Mouse (Mus musculus) liver, embryonic 13.5 days (tissue): ENCODE measurements around the gene Enpep. TPM values are rescaled to one million over a fixed set of nuclear protein-coding genes. Genes with fewer than 3 reads are reported as not detected.

Experiments
- ATAC-seq: fragments of 200-750 bp; cut with Nextera tagmentation; 2 replicates; pipeline ENCODE4 v1.8.0; 2017; ENCODE audit warnings: low read depth, mild to moderate bottlenecking, moderate number of reproducible peaks, moderate library complexity
- DNase-seq: peaks from one replicate; pipeline ENCODE4 v3.0.0; 2022
- H3K27ac ChIP-seq: fragments of 300-500 bp; sonication (generic); 2 replicates; pipeline ENCODE4 v1.5.1; 2015; ENCODE audit warnings: moderate library complexity, mild to moderate bottlenecking, inconsistent platforms
- H3K27me3 ChIP-seq: fragments of 300-500 bp; sonication (generic); 2 replicates; pipeline ENCODE4 v1.6.1; 2015; ENCODE audit warnings: mild to moderate bottlenecking, inconsistent platforms
- H3K36me3 ChIP-seq: fragments of 300-500 bp; sonication (generic); 2 replicates; pipeline ENCODE4 v1.6.1; 2015; ENCODE audit warnings: mild to moderate bottlenecking, inconsistent platforms
- H3K4me1 ChIP-seq: fragments of 300-500 bp; sonication (generic); replicated peaks from 2 replicates; pipeline ENCODE4 v1.6.1; 2015; ENCODE audit warnings: inconsistent platforms
- H3K4me2 ChIP-seq: fragments of 300-500 bp; sonication (generic); 2 replicates; pipeline ENCODE4 v1.6.1; 2015; ENCODE audit warnings: inconsistent platforms, mild to moderate bottlenecking, moderate library complexity
- H3K4me3 ChIP-seq: fragments of 300-500 bp; sonication (generic); replicated peaks from 2 replicates; pipeline ENCODE4 v1.5.1; 2015; ENCODE audit warnings: mild to moderate bottlenecking, inconsistent platforms
- H3K9ac ChIP-seq: fragments of 300-500 bp; sonication (generic); 2 replicates; pipeline ENCODE4 v1.6.1; 2015; ENCODE audit warnings: mild to moderate bottlenecking, inconsistent platforms
- H3K9me3 ChIP-seq: fragments of 300-500 bp; sonication (generic); replicated peaks from 2 replicates; pipeline ENCODE4 v1.6.1; 2016; ENCODE audit warnings: inconsistent platforms
- WGBS: fragments of 180-500 bp; shearing (Covaris S2); methylation state at CpG from one replicate; pipeline ENCODE4 v1.1.7; 2015; ENCODE audit not compliant: insufficient replicate concordance; 5-methylcytosine and 5-hydroxymethylcytosine counted together
- polyA plus RNA-seq: library from polyadenylated mRNA; unstranded; fragments of >200 nt; fragmentation: Nextera tagmentation; extraction: Ambion mirVana; gene quantifications from 2 replicates; pipeline ENCODE4 v1.2.1, GENCODE M21; 2015

The Enpep gene
- polyA plus RNA-seq, 1 experiment from 2014 or later: 2.4 TPM

DNA sequence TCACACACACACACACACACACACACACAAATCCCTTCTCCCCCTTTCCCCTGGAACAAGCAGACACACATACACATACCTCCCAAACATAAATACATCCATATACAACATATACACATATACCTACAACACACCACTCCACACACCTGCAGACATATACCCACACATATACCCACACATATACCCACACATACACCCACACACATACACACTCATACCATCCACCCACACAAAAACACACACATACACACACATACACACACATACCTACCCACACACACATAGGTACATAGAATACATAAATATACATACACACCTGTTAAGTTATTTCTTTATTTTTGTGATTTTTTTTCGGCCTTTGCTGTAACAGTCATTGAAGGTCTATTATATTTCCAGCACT lies 94.5 kb downstream of the Enpep start:
- ATAC-seq: no peak
- no peak overlapping the region for H3K4me3 ChIP-seq
- H3K27ac ChIP-seq: no peak overlapping the region
- DNase-seq: no peak
- no peaks in the 10 kb centered on the region for H3K27me3 ChIP-seq
- H3K4me1 ChIP-seq: no peaks in the 10 kb centered on the region
- no peak overlapping the region for H3K4me2 ChIP-seq
- no peaks in the 10 kb centered on the region for H3K36me3 ChIP-seq
- no peak overlapping the region for H3K9ac ChIP-seq
- WGBS: 57% methylated on average over 1 of the region's 1 CpGs
- H3K9me3 ChIP-seq: no peaks in the 10 kb centered on the region

DNA sequence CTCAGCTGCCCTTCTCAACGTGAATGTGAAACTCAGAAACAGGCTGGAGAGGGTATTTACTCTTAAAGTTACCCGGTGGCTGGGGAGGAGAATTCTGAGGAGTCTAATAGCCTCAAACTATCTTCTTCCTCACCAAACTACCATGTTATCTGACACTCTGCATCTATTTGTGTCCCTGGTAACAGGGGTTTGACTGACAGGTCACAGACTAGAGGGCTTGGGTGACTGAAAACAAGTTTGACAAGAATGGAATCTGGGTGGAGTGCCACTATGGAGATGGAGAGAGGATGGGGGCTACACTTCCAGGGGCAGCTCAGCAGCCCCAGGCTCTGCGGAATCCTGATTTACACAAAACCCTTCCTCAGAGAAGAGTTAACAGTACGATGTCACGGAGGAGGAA lies 105.2 kb downstream of the Enpep start:
- H3K9me3 ChIP-seq: no peaks in the 10 kb centered on the region
- ATAC-seq: no peak
- H3K9ac ChIP-seq: no peak overlapping the region
- no peaks in the 10 kb centered on the region for H3K4me1 ChIP-seq
- DNase-seq: no peak
- H3K4me2 ChIP-seq: no peak overlapping the region
- 15% methylated on average over 5 of the region's 5 CpGs for WGBS
- H3K27ac ChIP-seq: no peak overlapping the region
- no peaks in the 10 kb centered on the region for H3K36me3 ChIP-seq
- no peak overlapping the region for H3K4me3 ChIP-seq
- H3K27me3 ChIP-seq: peaks cover 66% of the 10 kb centered on the region

DNA sequence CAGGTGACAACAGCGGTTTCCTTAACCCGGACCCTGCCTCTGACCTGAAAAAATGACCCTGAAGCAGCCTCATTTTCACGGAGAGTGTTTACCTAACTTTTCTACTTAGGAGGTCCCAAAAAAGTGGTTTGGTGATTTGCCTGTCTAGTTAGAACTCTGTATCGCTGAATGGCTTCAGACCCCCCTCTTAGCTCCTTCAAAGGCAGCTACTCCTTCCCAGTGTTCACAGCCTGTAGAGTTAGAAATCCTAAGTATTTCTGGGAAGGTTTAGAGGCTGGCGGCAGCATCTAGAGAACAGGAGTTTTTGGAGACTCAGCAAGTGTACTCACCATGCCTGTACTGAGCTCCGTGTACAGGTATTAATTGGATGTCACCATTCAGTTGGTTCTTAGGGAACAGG lies 105.8 kb downstream of the Enpep start:
- Histone ChIP-seq H3K27me3 (peaks cover 72% of the 10 kb centered on the region), H3K4me2 (no peak overlapping the region), H3K4me1 (no peaks in the 10 kb centered on the region), H3K9me3 (no peaks in the 10 kb centered on the region), H3K27ac (no peak overlapping the region), H3K36me3 (no peaks in the 10 kb centered on the region), H3K9ac (no peak overlapping the region), H3K4me3 (no peak overlapping the region)
- WGBS: 3% methylated on average over 6 of the region's 6 CpGs
- DNase-seq: no peak
- no peak for ATAC-seq

DNA sequence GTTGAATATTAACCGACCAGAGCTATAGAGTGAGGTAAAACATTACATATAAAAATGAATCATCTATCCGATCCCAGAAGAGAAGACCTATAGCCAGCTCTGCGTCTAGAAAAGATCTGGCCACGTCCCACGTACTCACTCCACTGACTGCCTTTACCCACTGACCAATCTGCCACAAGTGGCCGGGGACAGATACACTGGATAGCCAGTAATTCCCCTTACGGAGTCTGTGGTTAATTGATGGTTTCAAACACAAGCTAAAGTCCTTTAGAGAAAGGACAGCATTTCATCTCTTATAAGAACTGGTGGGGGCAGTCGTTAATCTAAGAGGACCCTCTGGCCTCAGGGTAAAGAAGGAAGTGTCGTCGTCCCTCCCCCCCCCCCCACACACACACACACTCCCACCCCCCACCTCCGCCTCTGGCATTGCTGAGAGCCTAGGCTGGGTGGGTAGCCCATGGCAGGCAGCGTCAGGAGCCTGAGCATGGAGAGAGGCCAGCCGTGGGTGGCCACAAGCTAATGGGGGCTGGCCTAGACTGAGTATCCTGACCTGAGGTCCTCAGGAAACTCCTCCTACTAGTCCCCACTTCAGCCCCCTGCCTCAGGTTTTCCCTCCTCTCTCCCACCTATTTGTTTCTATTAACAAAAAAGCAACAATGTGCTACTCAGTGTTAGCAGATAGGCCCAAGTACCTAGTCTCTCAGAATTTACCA lies 106.8 kb downstream of the Enpep start:
- H3K27ac ChIP-seq: no peak overlapping the region
- H3K4me3 ChIP-seq: no peak overlapping the region
- no peaks in the 10 kb centered on the region for H3K4me1 ChIP-seq
- peaks cover 82% of the 10 kb centered on the region for H3K27me3 ChIP-seq
- H3K4me2 ChIP-seq: no peak overlapping the region
- no peaks in the 10 kb centered on the region for H3K36me3 ChIP-seq
- H3K9ac ChIP-seq: no peak overlapping the region
- 1% methylated on average over 12 of the region's 13 CpGs for WGBS
- DNase-seq (no peak), ATAC-seq (no peak)
- no peaks in the 10 kb centered on the region for H3K9me3 ChIP-seq

DNA sequence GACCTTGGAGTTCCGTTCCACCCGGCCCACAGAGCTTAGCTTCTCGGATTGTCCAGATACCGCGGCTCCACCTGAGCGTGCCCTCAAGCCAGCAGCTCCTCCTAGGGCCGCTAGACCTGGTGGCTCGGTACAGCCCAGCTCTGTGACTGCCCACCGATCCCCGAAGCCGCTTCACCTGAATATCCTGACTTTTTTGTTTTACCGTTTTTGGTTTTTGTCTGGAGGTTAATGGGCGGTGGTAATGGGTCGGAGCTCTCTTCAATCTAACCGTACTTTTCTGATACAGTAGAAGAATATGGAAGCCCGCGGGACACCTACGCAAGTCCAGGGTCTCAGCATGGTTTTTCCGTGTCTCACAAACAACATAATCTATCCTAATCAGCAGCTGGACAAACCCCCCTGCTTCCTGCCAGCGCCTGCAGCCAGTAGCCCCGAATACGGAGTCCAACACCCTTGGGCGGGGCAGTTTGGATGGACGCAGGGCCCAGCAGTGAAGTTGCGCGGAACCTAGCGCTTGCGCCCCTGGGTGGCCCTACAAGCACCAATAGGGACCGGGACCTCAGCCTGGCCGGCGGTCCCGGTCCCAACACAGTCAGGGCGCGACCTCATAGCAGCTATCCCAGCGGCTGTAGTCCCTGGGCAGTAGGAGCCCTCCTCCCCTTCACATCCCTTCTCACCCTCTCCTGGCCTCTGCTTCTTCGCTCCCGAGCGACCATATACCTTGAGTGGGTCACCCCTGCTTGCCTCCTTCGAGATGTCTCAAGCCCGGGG lies 107.5 kb downstream of the Enpep start:
- Histone ChIP-seq H3K9ac (no peak overlapping the region), H3K4me2 (0 out of 2 replicates have a peak overlapping the region, but pooled peaks have one; percentile 12), H3K27ac (no peak overlapping the region), H3K4me1 (no peaks in the 10 kb centered on the region), H3K27me3 (peaks cover 89% of the 10 kb centered on the region), H3K36me3 (no peaks in the 10 kb centered on the region), H3K4me3 (no peak overlapping the region), H3K9me3 (no peaks in the 10 kb centered on the region)
- ATAC-seq (no peak), DNase-seq (no peak)
- WGBS: 2% methylated on average over 40 of the region's 40 CpGs

DNA sequence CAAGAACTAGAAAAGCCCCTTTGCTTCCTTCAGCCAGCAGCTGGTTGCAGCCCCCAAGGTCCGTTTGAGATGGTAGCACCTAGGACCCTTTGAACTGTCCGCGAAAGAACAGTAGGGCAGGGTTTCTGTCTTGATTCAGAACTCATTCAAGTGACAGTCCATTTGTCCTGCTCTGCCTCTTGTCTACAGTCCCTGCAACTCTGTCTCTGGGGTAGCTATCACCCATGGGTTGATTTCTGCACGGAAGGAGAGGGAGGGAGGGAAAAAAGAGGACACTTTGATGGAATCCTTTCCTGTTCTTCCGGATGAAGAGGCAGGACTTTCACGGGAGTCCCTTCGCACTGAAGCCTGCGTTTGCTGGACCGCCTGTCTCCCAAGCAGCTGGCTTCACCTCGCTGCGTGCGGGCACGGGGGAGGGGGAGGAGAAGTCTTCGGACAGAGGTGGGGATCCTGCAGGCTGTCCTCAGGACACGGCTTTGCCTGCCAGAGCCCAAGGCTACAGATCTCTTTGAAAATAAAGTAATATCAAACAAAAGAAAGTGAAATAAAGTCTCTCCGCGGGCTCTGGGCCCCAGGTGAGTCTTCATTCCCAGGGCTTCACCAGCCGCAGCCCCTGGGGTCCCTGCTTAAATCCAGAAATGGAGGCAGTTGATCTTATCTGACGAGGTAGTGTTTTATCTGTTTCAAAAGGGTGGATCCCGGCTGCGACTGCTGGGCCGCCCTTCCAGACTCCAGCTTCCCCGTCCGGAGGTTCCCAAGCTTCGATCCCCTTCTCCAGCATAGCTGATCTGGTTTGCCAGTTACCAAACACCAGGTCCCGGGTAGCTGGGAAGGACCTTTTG lies 108.3 kb downstream of the Enpep start:
- DNase-seq (no peak), ATAC-seq (no peak)
- no peak overlapping the region for H3K9ac ChIP-seq
- H3K4me3 ChIP-seq: peak overlapping the region; percentile 15; the same call in 1 of the 2 replicates
- no peaks in the 10 kb centered on the region for H3K9me3 ChIP-seq
- 3% methylated on average over 26 of the region's 26 CpGs for WGBS
- H3K27me3 ChIP-seq: peaks cover 97% of the 10 kb centered on the region
- H3K36me3 ChIP-seq: no peaks in the 10 kb centered on the region
- no peak overlapping the region for H3K27ac ChIP-seq
- H3K4me2 ChIP-seq: 0 out of 2 replicates have a peak overlapping the region, but pooled peaks have one; percentile 12
- no peaks in the 10 kb centered on the region for H3K4me1 ChIP-seq

DNA sequence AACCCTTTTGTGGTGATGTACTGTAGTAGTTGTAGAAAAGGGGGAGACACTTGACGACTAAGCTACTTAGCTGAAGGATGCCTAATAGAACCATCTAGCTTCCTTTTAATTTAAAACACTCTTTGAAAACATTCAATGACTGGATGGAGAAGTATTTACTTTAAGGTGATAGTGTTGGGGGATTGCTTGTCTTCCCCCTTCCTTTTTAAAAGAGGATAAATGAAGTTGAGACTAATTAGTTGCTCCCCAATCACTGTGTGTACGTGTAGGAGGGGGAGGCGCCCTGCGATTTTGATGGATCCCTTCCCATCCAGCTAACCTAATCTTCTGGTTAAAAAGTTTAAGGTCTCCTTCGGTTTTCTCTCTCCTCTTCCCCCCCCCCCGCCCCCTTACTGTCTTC lies 109.1 kb downstream of the Enpep start:
- H3K9ac ChIP-seq: no peak overlapping the region
- no peak overlapping the region for H3K27ac ChIP-seq
- DNase-seq: no peak
- WGBS: 4% methylated on average over 6 of the region's 6 CpGs
- no peak for ATAC-seq
- H3K36me3 ChIP-seq: no peaks in the 10 kb centered on the region
- peaks cover 99% of the 10 kb centered on the region for H3K27me3 ChIP-seq
- no peaks in the 10 kb centered on the region for H3K9me3 ChIP-seq
- H3K4me1 ChIP-seq: no peaks in the 10 kb centered on the region
- no peak overlapping the region for H3K4me3 ChIP-seq
- H3K4me2 ChIP-seq: no peak overlapping the region

DNA sequence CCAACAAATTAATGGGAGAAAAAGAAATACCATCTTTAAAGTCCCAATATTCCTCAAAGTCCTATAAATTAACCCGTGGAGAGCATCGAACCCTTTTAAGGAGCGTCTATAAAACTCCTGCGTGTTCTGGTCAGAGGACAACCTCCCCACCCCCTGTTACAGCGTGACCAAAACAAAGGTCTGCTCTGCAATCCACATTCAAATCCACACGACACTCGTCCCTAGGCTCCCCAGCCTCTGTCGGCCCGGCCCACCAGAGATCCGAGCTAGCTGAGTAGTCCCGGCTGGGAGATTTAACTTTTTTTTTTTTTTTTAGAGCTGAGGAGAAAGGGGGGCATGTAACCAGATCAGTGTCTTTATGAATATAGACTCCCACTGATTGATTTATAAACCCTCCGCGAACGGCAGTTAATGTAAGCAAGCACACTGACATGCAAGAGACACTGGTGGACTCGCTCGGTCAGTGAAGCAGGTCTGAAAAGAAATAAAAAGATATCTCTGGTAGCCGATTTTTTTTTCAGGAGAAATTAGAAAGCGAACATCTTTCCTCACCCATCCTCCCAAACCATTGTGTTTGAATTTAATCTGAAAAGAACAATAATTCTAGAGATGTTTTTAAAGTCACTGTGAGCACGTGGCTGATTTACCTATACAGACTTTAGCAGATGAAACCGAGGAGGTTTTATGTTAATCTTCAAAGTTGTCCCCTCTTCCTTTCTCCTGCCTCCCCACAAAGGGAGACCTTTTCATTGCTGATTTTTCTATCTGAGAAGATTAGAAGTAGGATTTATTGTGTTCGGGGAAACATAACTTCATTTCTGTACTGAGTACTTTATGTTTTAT lies 109.9 kb downstream of the Enpep start:
- Histone ChIP-seq H3K4me1 (no peaks in the 10 kb centered on the region), H3K9me3 (no peaks in the 10 kb centered on the region), H3K4me2 (no peak overlapping the region), H3K27me3 (peaks cover 99% of the 10 kb centered on the region), H3K27ac (no peak overlapping the region), H3K4me3 (no peak overlapping the region), H3K9ac (no peak overlapping the region), H3K36me3 (no peaks in the 10 kb centered on the region)
- 4% methylated on average over 21 of the region's 21 CpGs for WGBS
- DNase-seq (no peak), ATAC-seq (no peak)

DNA sequence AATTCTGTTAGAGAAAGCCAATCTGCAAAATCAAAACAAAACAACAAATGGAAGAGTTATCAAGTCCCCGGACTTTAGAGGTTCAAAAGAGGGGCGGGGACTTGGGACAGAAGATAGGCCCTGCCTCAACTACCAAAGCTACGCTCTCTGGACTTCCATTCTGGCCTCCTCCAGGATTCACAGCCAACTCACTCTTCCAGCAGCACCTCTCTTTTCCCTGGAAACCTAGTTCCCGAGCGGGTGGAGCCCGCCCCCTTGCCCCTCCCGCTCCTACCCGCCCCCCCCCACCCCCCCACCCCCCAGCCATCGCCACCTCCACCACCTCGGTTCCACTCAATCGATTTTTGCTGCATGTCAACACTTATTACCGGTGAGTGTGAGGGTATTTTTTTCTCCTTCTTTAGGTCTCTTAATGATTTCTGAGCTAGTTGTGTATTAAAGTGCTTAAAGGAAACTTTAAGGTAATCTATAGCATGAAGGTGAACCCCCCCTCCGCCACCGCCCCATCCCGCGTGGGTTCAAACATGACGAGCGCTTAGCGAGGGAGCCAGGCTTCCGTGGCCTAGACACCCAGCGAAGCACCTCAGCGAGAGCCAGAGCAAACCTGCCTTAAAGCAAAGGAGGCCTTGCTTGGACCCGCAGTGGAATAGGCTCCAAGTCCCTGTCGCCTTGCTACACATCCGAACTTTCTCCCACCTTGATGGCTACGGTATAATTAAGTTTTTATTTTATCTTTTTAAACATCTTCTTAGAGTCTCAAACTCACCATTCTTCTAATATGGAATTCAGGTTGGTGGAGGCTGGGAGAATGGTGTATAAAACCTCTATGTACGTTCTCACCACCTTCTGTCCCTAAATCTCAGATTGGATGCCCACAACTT lies 110.9 kb downstream of the Enpep start:
- no peak overlapping the region for H3K27ac ChIP-seq
- H3K36me3 ChIP-seq: no peaks in the 10 kb centered on the region
- no peak for ATAC-seq
- H3K4me1 ChIP-seq: no peaks in the 10 kb centered on the region
- no peak overlapping the region for H3K4me2 ChIP-seq
- no peak overlapping the region for H3K9ac ChIP-seq
- H3K9me3 ChIP-seq: no peaks in the 10 kb centered on the region
- 7% methylated on average over 26 of the region's 27 CpGs for WGBS
- no peak overlapping the region for H3K4me3 ChIP-seq
- peaks cover 99% of the 10 kb centered on the region for H3K27me3 ChIP-seq
- no peak for DNase-seq
